Mouse (Mus musculus) monocyte, adult 59 days (primary cell): Measurements from ENCODE around the gene Arsb. TPM values are rescaled to one million over a fixed set of nuclear protein-coding genes. Genes with fewer than 3 reads are reported as not detected.

Experiments used
- total RNA-seq, 2 experiments: library from RNA; stranded (reverse); gene quantifications; one replicate each; pipeline ENCODE4 v1.2.4; 2023

Arsb gene
- total RNA-seq, result 10 to 100 TPM; 32.0 to 40.2 TPM

GRCm38 (mm10) chr13:93771588-93772278 is at the start of gene Arsb:
Arsb (plus strand) TSS chr13:93771630.

Other genes starting within 250 kb of the Arsb start
- gene Bhmt, start 133.7 kb upstream of the Arsb start, total RNA-seq, result not detected
- not detected for gene Bhmt2, start 97.3 kb upstream of the Arsb start, total RNA-seq
- not detected for gene Dmgdh, start 97.2 kb upstream of the Arsb start, total RNA-seq